Mouse (Mus musculus): ENCODE data around the gene Padi2. TPM values are rescaled to one million over a fixed set of nuclear protein-coding genes. Genes with fewer than 3 reads are reported as not detected.
A peak's percentile ranks its signal among the peaks of the same experiment; 100 is the strongest.

Gene Padi2
- polyA plus RNA-seq, 1 experiment from 2014 or later = 0.45 TPM

DNA sequence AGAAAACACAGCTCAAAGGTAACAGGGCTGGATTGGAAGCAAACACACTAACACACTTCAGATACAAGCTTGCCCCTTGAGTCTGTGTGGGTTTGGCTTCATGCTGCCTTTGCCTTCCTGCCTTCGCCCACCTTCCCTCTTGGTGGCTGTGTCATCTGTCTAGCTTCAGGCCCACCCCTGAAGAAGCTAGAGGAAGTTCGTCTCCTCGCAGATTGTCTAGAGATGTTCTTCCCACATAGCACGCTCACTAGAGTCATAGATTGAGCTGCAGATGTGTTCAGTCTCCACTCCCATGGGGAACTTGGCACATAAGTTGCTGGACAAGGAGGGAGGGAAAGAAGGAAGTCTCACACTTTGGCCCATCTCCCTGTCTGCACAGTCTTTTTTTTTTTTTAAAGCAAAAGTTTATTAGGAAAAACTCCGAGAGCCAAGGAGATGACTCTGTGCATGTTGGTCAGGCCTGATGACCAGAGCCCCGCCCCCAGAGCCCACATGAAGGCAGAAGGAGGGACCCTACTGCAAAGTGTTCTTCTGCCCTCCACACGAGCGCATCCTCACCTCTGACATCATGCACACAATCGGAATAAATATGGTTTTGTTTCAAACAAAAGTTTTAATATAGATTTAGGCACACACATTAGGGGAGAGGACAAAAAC is 57.9 kb downstream of the Padi2 start:
- WGBS = 89% methylated on average over 9 of the region's 9 CpGs
- H3K9ac ChIP-seq = no peak overlapping the region
- H3K27ac ChIP-seq = no peak overlapping the region

DNA sequence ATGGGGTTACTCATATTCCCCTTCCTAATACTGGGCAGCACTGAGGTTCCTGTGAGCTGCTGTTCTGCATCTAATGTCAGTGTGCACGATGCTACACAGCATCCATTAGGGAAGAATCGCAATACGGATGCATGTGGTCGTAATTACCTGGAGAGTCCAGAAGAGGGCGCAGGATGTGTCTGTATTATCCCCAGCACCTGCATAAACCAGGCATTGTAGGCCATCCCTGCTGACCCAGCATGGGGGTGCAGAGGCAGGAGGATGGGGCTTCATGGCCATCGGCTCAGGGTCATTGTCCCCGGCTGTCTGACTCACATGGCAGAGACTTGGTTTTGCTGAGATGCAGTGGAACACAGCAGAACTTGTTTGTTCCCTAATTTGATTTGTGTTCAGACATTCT is 58.5 kb downstream of the Padi2 start:
- Histone ChIP-seq H3K27ac (no peak overlapping the region), H3K36me3 (replicated peaks) (peaks cover 34% of the 10 kb centered on the region), H3K9me3 (no peaks in the 10 kb centered on the region), H3K9ac (no peak overlapping the region), H3K4me3 (replicated peaks) (no peak overlapping the region), H3K4me1 (peaks cover 38% of the 10 kb centered on the region), H3K27me3 (no peaks in the 10 kb centered on the region), H3K4me2 (no peak overlapping the region)
- 16% methylated on average over 7 of the region's 7 CpGs for WGBS
- ATAC-seq (ENCODE audit: low FRiP score) = peak; percentile 21; the same call in 1 of the 2 replicates

More for the DNA sequence above, 57.9 kb downstream of the Padi2 start:
- H3K4me2 ChIP-seq = no peak overlapping the region
- no peak for ATAC-seq (ENCODE audit: low FRiP score)
- no peaks in the 10 kb centered on the region for H3K9me3 ChIP-seq
- H3K4me3 ChIP-seq (replicated peaks) = no peak overlapping the region
- H3K4me1 ChIP-seq = peaks cover 38% of the 10 kb centered on the region
- H3K36me3 ChIP-seq (replicated peaks) = peaks cover 28% of the 10 kb centered on the region
- no peaks in the 10 kb centered on the region for H3K27me3 ChIP-seq

DNA sequence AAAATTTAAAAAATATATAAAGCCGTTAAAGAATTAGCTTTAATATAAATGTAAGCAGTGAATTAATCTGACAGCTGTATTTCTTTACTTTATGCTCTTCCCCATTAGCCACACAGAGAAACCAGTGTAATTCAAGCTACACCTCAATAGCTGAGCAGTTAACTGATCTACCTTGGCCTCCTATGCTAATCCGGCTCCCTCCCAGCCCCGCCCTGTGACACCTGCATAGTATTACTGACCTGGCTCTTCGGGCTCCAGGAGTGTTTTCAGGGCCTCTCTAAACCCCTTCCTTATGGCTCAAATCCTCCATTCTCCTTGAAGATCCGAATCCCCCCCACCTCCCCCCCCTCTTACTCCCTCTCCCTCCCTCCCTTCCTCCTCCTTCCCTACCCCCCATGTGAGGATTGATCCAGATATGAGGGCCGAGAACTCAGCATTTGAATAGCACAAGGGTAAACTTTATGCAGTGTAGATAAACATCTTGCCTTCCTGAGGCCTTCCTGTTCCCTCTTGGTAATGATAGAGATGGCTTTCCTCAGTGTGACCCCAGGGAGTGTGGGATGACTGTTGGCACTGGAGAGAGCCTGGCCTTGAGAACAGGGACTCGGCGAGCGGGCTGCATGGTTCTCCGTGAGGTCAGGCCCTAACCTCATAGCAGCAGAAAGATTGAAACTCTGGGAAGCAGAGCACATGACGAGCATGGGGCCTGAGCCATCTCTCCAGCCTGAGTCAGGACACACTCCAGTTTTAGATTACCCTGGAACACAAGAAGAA is 61.4 kb downstream of the Padi2 start:
- Histone ChIP-seq H3K9me3 (no peaks in the 10 kb centered on the region), H3K9ac (no peak overlapping the region), H3K27ac (no peak overlapping the region), H3K4me3 (replicated peaks) (no peak overlapping the region), H3K4me1 (peaks cover 20% of the 10 kb centered on the region), H3K27me3 (no peaks in the 10 kb centered on the region), H3K4me2 (no peak overlapping the region), H3K36me3 (replicated peaks) (peaks cover 62% of the 10 kb centered on the region)
- no peak for ATAC-seq (ENCODE audit: low FRiP score)
- WGBS = 85% methylated on average over 11 of the region's 11 CpGs

DNA sequence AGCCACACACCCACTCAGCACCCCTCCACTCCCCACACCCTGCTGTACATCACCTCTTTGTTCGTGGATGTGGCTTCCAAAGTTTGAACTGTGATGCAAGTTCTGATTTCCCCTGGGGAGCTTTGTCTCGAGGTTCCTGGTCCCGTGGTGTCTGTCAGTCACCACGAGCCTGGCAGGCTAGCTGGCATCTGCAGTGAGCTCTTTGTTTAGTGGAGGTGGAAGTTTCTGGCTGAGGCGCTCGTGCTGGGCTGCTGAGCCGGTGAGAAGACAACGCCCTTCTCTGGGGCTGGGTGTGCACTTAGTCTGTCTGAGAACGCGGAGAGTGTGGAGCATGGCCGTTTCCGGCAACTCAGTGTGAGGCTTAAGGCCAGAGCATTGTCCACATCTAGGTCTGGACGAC is 65.5 kb downstream of the Padi2 start:
- no peak for ATAC-seq (ENCODE audit: low FRiP score)
- Histone ChIP-seq H3K4me2 (no peak overlapping the region), H3K9me3 (no peaks in the 10 kb centered on the region), H3K36me3 (replicated peaks) (peaks cover 95% of the 10 kb centered on the region), H3K27ac (no peak overlapping the region), H3K27me3 (no peaks in the 10 kb centered on the region), H3K9ac (no peak overlapping the region), H3K4me3 (replicated peaks) (no peak overlapping the region), H3K4me1 (no peaks in the 10 kb centered on the region)
- WGBS = 90% methylated on average over 13 of the region's 13 CpGs

DNA sequence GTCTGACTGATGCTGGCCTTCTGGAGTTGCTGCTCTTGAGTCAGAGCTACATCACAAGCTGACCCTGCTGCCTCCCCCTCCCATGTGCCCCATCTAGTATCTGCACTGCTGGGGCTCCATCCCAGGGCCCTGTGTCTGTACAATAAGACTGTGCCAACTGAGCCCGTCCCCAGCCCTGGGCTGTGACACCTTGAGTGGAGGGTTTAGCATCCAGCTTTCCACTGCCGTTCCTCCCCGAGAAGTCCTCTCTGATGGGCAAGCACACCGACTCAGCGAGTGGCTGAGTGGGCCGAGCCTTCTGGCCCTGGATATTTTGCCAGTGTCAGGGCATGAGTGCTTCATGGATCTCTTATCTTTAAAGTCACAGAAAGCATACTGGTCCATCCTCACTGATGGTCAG is 68.3 kb downstream of the Padi2 start:
- no peaks in the 10 kb centered on the region for H3K4me1 ChIP-seq
- no peaks in the 10 kb centered on the region for H3K9me3 ChIP-seq
- H3K4me3 ChIP-seq (replicated peaks) = no peak overlapping the region
- no peak overlapping the region for H3K27ac ChIP-seq
- no peak for ATAC-seq (ENCODE audit: low FRiP score)
- no peak overlapping the region for H3K9ac ChIP-seq
- no peak overlapping the region for H3K4me2 ChIP-seq
- H3K36me3 ChIP-seq (replicated peaks) = peaks cover 99% of the 10 kb centered on the region
- H3K27me3 ChIP-seq = no peaks in the 10 kb centered on the region
- WGBS = 100% methylated on average over 6 of the region's 6 CpGs

DNA sequence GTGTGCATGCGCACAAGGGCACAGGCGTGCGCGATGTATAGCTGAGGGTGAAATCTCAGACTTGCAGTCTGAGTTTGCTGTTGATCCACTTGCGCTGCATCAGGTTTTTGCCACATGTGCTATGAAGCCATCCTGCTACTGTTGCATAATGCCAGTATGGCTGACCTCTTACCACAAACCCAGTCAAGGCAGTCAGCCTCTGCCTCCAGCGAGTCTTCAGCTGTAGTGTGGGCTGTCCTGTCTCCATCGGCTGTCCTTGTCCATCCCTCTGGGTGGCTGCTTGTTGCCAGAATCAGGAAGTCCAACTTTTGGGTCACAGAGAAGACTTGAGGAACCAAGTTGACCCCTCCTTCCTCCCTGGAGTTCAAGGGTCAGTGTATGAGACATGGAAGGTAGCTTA is 69.2 kb downstream of the Padi2 start:
- 97% methylated on average over 7 of the region's 7 CpGs for WGBS
- no peaks in the 10 kb centered on the region for H3K27me3 ChIP-seq
- no peaks in the 10 kb centered on the region for H3K9me3 ChIP-seq
- no peak for ATAC-seq (ENCODE audit: low FRiP score)
- no peak overlapping the region for H3K9ac ChIP-seq
- H3K36me3 ChIP-seq (replicated peaks) = peaks cover 99% of the 10 kb centered on the region
- no peak overlapping the region for H3K4me2 ChIP-seq
- H3K4me3 ChIP-seq (replicated peaks) = no peak overlapping the region
- no peaks in the 10 kb centered on the region for H3K4me1 ChIP-seq
- no peak overlapping the region for H3K27ac ChIP-seq

DNA sequence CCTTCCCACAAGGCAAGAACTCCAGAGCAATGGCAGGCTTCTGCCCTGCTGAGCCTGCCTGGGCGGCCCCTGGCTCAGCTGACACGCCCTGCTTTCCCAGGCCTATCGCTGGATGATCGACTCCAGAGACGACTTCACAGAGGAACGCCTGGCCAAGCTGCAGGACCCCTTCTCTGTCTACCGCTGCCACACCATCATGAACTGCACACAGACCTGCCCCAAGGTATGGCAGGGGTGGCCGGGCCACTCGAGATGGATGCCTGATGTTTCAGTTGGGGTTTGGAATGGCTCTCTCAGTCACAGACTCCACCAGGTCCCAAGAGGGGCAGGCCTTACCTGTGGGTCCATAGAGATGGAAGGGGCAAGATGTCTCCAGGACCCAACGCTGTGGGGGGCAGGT is 71.1 kb downstream of the Padi2 start:
- no peak overlapping the region for H3K9ac ChIP-seq

DNA sequence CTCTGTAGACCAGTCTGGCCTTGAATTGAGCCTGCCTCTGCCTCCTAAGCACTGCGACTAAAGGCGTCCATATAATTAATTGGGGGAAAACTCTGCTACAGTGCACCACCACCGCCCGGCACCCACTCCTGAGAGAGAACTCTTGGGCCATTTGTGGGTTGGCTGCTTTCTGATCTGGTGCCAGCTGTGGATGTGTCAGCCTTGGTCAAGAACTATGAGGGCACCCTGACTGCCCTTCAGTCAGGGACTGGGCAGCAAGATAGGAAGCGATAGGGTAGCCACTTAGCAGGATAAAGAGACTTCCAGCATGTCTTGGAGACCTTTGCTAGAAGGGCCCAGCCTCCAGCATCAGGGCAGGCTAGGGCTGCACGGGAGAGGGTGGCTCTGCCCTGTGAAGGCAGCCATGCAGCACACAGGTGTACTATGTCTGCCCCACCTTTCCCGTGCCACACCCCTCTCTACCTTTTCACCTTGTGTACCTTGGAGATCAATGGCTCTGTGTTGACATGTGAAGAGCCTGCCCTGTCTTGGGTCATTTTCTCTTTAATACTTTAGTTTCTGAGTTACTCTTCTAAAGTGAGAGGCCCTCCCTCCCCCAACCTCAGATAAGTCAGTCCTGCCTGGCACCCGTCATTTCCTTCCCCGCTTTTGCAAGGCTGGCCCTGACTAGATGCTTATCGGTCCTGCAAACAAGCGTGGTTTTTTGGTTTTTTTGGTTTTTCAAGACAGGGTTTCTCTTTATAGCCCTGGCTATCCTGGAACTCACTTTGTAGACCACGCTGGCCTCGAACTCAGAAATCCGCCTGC is 71.9 kb downstream of the Padi2 start:
- ATAC-seq (ENCODE audit: low FRiP score) = no peak
- H3K9ac ChIP-seq = no peak overlapping the region

More for the DNA sequence above, 71.1 kb downstream of the Padi2 start:
- H3K27ac ChIP-seq = no peak overlapping the region
- H3K36me3 ChIP-seq (replicated peaks) = peaks cover 86% of the 10 kb centered on the region
- H3K4me1 ChIP-seq = no peaks in the 10 kb centered on the region
- WGBS = 91% methylated on average over 10 of the region's 10 CpGs
- no peak overlapping the region for H3K4me2 ChIP-seq
- ATAC-seq (ENCODE audit: low FRiP score) = no peak
- no peaks in the 10 kb centered on the region for H3K27me3 ChIP-seq
- H3K9me3 ChIP-seq = 0 out of 2 replicates have a peak, but pooled peaks cover 3% of the 10 kb centered on the region
- no peak overlapping the region for H3K4me3 ChIP-seq (replicated peaks)

DNA sequence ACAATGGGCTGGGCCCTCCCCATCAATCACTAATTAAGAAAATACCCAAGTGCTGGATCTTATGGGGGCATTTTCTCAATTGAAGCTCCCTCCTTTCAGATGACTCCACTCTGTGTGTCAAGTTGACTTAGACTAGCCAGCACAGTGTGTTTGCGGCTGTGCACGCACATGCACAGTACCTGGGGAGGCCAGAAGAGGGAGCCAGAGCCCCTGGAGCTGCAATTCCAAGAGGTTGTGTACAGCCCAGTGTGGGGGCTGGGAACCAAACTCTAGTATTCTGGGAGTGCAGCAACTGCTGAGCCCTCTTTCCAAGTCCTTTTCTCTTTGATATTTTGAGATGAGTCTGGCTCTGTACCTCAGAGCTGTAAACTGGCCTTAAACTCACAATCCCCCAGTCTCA is 75.5 kb downstream of the Padi2 start:
- Histone ChIP-seq H3K27me3 (0 out of 2 replicates have a peak, but pooled peaks cover 3% of the 10 kb centered on the region), H3K4me3 (replicated peaks) (no peak overlapping the region), H3K4me1 (peaks cover 16% of the 10 kb centered on the region), H3K27ac (no peak overlapping the region), H3K4me2 (no peak overlapping the region), H3K9ac (no peak overlapping the region), H3K9me3 (0 out of 2 replicates have a peak, but pooled peaks cover 3% of the 10 kb centered on the region), H3K36me3 (replicated peaks) (peaks cover 43% of the 10 kb centered on the region)
- WGBS = 86% methylated on average over 2 of the region's 2 CpGs
- no peak for ATAC-seq (ENCODE audit: low FRiP score)

More for the DNA sequence above, 71.9 kb downstream of the Padi2 start:
- Histone ChIP-seq H3K9me3 (0 out of 2 replicates have a peak, but pooled peaks cover 3% of the 10 kb centered on the region), H3K36me3 (replicated peaks) (peaks cover 78% of the 10 kb centered on the region), H3K4me3 (replicated peaks) (no peak overlapping the region), H3K27me3 (no peaks in the 10 kb centered on the region), H3K27ac (no peak overlapping the region), H3K4me1 (peaks cover 4% of the 10 kb centered on the region; the same call in 1 of the 2 replicates), H3K4me2 (no peak overlapping the region)
- 94% methylated on average over 14 of the region's 14 CpGs for WGBS

DNA sequence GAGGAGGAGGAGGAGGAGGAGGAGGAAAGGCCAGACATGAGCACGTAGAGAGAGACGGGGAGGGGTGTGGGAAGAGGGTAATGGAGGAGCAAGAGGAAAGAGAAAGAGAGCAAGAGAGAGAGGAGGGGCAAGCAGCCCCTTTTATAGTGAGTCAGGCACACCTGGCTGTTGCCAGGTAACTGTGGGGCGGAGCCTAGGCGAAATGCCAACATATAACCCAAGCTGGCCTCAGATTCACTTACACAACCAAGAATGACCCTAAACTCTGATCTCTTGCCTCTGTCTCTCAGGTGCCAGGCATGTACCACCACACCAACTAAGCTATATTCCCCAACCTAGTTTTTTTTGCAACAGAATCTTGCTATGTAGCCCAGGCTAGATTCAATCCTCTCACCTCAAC is 76.7 kb downstream of the Padi2 start:
- ATAC-seq (ENCODE audit: low FRiP score) = no peak
- Histone ChIP-seq H3K4me3 (replicated peaks) (no peak overlapping the region), H3K36me3 (replicated peaks) (peaks cover 31% of the 10 kb centered on the region), H3K27me3 (0 out of 2 replicates have a peak, but pooled peaks cover 3% of the 10 kb centered on the region), H3K4me1 (peaks cover 24% of the 10 kb centered on the region), H3K4me2 (no peak overlapping the region), H3K9me3 (0 out of 2 replicates have a peak, but pooled peaks cover 3% of the 10 kb centered on the region), H3K9ac (no peak overlapping the region), H3K27ac (0 out of 2 replicates have a peak overlapping the region, but pooled peaks have one; percentile 53)
- WGBS = 73% methylated on average over 4 of the region's 4 CpGs

DNA sequence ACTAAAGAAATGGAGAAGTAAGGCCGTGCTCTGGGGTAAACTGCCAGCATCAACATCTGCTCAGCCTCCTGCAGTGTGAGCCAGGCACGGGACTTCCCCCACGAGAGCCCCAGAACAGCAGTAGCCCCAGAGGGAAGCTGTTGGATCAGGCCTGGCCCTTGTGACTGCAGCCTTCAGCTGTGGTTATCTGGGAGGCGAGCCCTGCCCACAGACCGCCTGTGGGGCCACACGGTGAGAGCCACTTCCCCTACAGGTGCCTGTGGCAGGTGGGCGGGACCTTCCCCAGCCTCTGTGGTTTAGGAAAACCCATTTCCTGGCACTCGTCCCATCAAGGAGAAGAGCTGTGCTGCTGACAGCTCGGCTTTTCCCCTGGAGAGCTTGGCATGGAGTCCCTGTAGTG is 77.3 kb downstream of the Padi2 start:
- Histone ChIP-seq H3K4me3 (replicated peaks) (no peak overlapping the region), H3K4me1 (peaks cover 30% of the 10 kb centered on the region), H3K36me3 (replicated peaks) (peaks cover 24% of the 10 kb centered on the region), H3K27me3 (0 out of 2 replicates have a peak, but pooled peaks cover 3% of the 10 kb centered on the region), H3K9ac (peak overlapping the region; percentile 21; the same call in 1 of the 2 replicates), H3K4me2 (no peak overlapping the region), H3K9me3 (0 out of 2 replicates have a peak, but pooled peaks cover 3% of the 10 kb centered on the region), H3K27ac (peak overlapping the region; percentile 53; the same call in 1 of the 2 replicates)
- ATAC-seq (ENCODE audit: low FRiP score) = no peak
- 23% methylated on average over 9 of the region's 9 CpGs for WGBS

DNA sequence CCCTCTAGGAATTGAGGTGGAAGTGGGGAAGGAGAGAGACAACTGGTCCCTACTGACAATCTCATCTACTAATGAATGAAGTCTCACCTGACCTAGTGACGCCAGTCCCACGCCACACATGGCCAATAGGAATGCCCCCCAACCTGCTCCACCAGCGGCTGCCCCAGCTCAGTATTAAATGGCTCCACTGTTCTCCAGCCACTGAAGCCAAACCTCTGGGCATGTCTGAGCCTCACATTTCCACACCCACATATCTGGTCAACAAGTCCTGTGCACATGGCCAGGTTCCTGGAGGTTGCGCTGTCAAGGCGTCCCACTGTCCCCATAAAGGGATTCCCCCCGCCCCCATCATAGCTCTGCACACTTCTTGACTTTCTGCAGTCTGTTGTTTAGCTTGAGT is 78.4 kb downstream of the Padi2 start:
- no peak overlapping the region for H3K4me3 ChIP-seq (replicated peaks)
- ATAC-seq (ENCODE audit: low FRiP score) = no peak
- H3K36me3 ChIP-seq (replicated peaks) = peaks cover 13% of the 10 kb centered on the region
- WGBS = 85% methylated on average over 6 of the region's 6 CpGs
- 0 out of 2 replicates have a peak, but pooled peaks cover 3% of the 10 kb centered on the region for H3K9me3 ChIP-seq
- H3K27me3 ChIP-seq = 0 out of 2 replicates have a peak, but pooled peaks cover 3% of the 10 kb centered on the region
- H3K4me2 ChIP-seq = no peak overlapping the region
- H3K9ac ChIP-seq = no peak overlapping the region
- H3K4me1 ChIP-seq = peaks cover 41% of the 10 kb centered on the region
- no peak overlapping the region for H3K27ac ChIP-seq

All from forebrain, embryonic 12.5 days (tissue).